ENCODE assay signal across 8 mouse cellular contexts in genomic region chr14:103843371-103844001, GRCm38 (mm10). TPM values are rescaled to one million over a fixed set of nuclear protein-coding genes. Genes with fewer than 3 reads are reported as not detected.
DNase-seq lines count a peak whose midpoint lies in the region; ATAC-seq lines count a peak whose summit lies in the region.

No protein-coding gene starts in this region.

- WGBS in hindbrain, embryonic 13.5 days: under 1% methylated on average over 30 of the region's 30 CpGs

- peak overlapping the region; percentile 67 for H3K4me3 ChIP-seq in brown adipose tissue, adult 24 weeks (ENCODE audit: insufficient read depth, low read depth, low read length)
- peak overlapping the region; percentile 59 for H3K4me3 ChIP-seq in hindbrain, embryonic 13.5 days

- peak overlapping the region; percentile 74 for H3K9ac ChIP-seq in hindbrain, embryonic 13.5 days

- peaks cover 2% of the 10 kb centered on the region; the same call in 1 of the 2 replicates for H3K4me1 ChIP-seq in brown adipose tissue, adult 24 weeks (ENCODE audit: control insufficient read depth, insufficient read depth, insufficient read length, low read length)
- H3K4me1 ChIP-seq in hindbrain, embryonic 13.5 days (replicated peaks): peaks cover 19% of the 10 kb centered on the region

- H3K4me2 ChIP-seq in hindbrain, embryonic 13.5 days: peak overlapping the region; percentile 98

- intact Hi-C loops in left cerebral cortex, postnatal 25 days (cut with DNase I): loop anchor here (5.0 to 10.0 kb wide), 2 partner anchors 66 to 181 kb away; no protein-coding TSS in a partner anchor

- no peaks in the 10 kb centered on the region for H3K36me3 ChIP-seq in hindbrain, embryonic 13.5 days

- peak; percentile 48 for DNase-seq in R1 (ENCODE audit: low read depth, low spot score)
- DNase-seq in frontal cortex, postnatal 36 days (ENCODE audit: low spot score in 2 of 2): peak; percentile 45 to 53
- peak; percentile 36 to 41 for DNase-seq in left cerebral cortex, postnatal 25 days (ENCODE audit: low spot score in 2 of 2)
- DNase-seq in right cerebral cortex, postnatal 14 days: peak; percentile 36
- DNase-seq in thymus, postnatal 25 days: no peak

- peak overlapping the region; percentile 87 for H3K27ac ChIP-seq in brown adipose tissue, adult 24 weeks (replicated peaks; ENCODE audit: low read depth, low read length)
- H3K27ac ChIP-seq in hindbrain, embryonic 13.5 days: peak overlapping the region; percentile 85

- peak; percentile 89 for ATAC-seq in hindbrain, embryonic 13.5 days (ENCODE audit: low FRiP score)
- peak; percentile 70 for ATAC-seq in megakaryocyte, adult 5-6 weeks (ENCODE audit: poor library complexity, severe bottlenecking)

- no peaks in the 10 kb centered on the region for H3K27me3 ChIP-seq in hindbrain, embryonic 13.5 days

- no peaks in the 10 kb centered on the region for H3K9me3 ChIP-seq in hindbrain, embryonic 13.5 days

RNA-seq across cellular contexts. Expression of gene Ednrb, which starts 0.7 kb away (rescaled TPM):
- 11.8 and 12.6 TPM in 2 replicates for polyA plus RNA-seq in brown adipose tissue, adult 24 weeks (2012; ENCODE audit: insufficient read depth, insufficient read length, missing spikeins)
- 134 and 147 TPM in 2 replicates for polyA plus RNA-seq in hindbrain, embryonic 13.5 days (2015; fragmentation: Nextera tagmentation; extraction: Ambion mirVana)
- total RNA-seq in left cerebral cortex, postnatal 25 days (2021): 10 to 100 TPM; 38.2 to 39.9 TPM
- total RNA-seq in megakaryocyte, adult 5-6 weeks (2015): 3.1 and 4.8 TPM in 2 replicates
- 2.8 and 4.1 TPM in 2 replicates for total RNA-seq in megakaryocyte, adult 5-6 weeks (2017)

Comparison
In these comparisons a context has a peak if more than half of its experiments do, and no peak if none do; other contexts are left out.
1. RNA of gene Ednrb, which starts 0.7 kb away (total RNA-seq): 38.2 to 39.9 TPM in left cerebral cortex, postnatal 25 days; 2.8 to 4.8 TPM in megakaryocyte, adult 5-6 weeks; every median in the first group is over 4 times any median in the second.